Mouse (Mus musculus) hematopoietic multipotent progenitor cell, adult 10-12 weeks (in vitro differentiated cells): Measurements from ENCODE around the gene Olfr488. TPM values are rescaled to one million over a fixed set of nuclear protein-coding genes. Genes with fewer than 3 reads are reported as not detected.

Experiments
- polyA plus RNA-seq: library from polyadenylated mRNA; stranded (reverse); fragments of >175 nt; gene quantifications from 2 replicates; pipeline ENCODE4 v1.2.3, GENCODE M21; 2012; ENCODE audit warnings: low replicate concordance

Gene Olfr488
- not detected in 2 replicates for polyA plus RNA-seq

DNA sequence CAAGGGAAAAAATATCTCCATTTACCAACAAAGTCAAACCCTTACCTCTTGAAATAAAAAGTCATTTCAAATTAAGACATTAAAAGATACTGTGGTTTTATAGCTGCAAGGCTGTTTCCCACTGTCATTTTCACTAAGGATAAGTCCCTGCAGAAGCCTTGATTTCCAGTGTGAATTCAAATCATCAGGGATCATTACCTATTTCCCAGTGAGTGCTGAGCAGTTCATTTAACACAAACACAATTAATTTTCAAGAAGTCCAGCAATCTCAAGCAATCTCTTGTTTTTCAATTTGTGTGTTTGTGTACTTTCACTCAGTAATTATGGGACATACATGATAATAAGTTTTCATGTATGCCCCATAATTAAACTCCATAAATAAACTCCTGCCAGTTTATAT, at the start of gene Olfr488:
Gene Olfr488 (minus strand): TSS at position 101 of the 400 bp plus-strand sequence.

DNA sequence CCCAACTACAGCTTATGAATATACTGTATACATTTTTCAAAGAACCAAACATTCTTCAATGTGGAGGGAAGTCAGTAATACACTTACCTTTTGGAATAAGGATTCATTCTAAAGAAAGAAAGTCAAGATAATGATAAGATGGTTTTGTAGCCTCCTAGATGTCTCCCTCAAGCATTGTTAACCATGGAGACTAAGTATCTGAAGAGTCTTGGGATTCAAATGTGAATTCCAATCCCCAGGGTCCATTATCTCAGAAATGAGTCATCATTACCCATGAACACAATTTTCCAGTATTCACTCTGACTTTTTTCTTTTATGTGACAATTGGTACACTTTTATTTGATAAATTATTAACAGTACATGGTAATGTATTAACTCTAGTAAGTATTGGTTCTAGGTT, 30.7 kb upstream of the Olfr488 start, which contains the start of gene Olfr490:
Gene Olfr490 (minus strand): TSS at position 101 of the 400 bp plus-strand sequence.

DNA sequence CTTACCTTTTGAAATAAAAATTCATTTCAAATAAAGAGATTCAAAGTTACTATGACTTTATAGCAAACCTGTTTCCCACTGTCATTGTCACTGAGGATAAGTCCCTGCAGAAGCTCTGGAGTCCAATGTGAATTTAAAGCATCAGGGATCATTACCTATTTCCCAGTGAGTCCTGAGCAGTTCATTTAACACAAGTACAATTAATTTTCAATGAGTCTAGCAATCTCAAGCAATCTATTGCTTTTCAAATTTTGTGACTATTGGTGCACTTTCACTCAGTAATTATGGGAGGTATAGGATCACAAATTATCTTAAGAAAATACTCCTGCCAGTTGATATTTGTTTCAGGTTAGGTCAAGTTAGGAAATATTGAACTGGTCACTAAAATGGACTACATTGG, 43.6 kb downstream of the Olfr488 start, which contains the start of gene Olfr487:
Gene Olfr487 (minus strand): TSS at position 101 of the 400 bp plus-strand sequence.

Other genes starting within 250 kb of the Olfr488 start
- not detected in 2 replicates for gene Olfr478, start 224.4 kb downstream of the Olfr488 start, polyA plus RNA-seq
- gene Olfr479, start 207.7 kb downstream of the Olfr488 start, polyA plus RNA-seq = not detected in 2 replicates
- not detected in 2 replicates for gene Olfr480, start 191.0 kb downstream of the Olfr488 start, polyA plus RNA-seq
- not detected in 2 replicates for gene Olfr481, start 178.5 kb downstream of the Olfr488 start, polyA plus RNA-seq
- not detected in 2 replicates for gene Olfr482, start 160.8 kb downstream of the Olfr488 start, polyA plus RNA-seq
- not detected in 2 replicates for gene Olfr483, start 157.5 kb downstream of the Olfr488 start, polyA plus RNA-seq
- gene Olfr484, start 130.9 kb downstream of the Olfr488 start, polyA plus RNA-seq = not detected in 2 replicates
- gene Olfr485, start 98.5 kb downstream of the Olfr488 start, polyA plus RNA-seq = not detected in 2 replicates
- not detected in 2 replicates for gene Olfr486, start 85.6 kb downstream of the Olfr488 start, polyA plus RNA-seq
- not detected in 2 replicates for gene Olfr487, start 43.7 kb downstream of the Olfr488 start, polyA plus RNA-seq
- not detected in 2 replicates for gene Olfr490, start 30.6 kb upstream of the Olfr488 start, polyA plus RNA-seq
- gene Olfr491, start 55.1 kb upstream of the Olfr488 start, polyA plus RNA-seq = not detected in 2 replicates
- not detected in 2 replicates for gene Olfr492, start 65.3 kb upstream of the Olfr488 start, polyA plus RNA-seq
- gene Olfr493, start 88.6 kb upstream of the Olfr488 start, polyA plus RNA-seq = not detected in 2 replicates
- gene Olfr494, start 107.0 kb upstream of the Olfr488 start, polyA plus RNA-seq = not detected in 2 replicates
- gene Olfr495, start 134.8 kb upstream of the Olfr488 start, polyA plus RNA-seq = not detected in 2 replicates
- gene Olfr497, start 162.1 kb upstream of the Olfr488 start, polyA plus RNA-seq = not detected in 2 replicates
- gene Olfr498, start 207.0 kb upstream of the Olfr488 start, polyA plus RNA-seq = not detected in 2 replicates